Mouse (Mus musculus) ovary, postnatal 36 days (tissue): ENCODE data around the gene Rpn1.

Experiments
- DNase-seq: peaks from one replicate; pipeline ENCODE4 v3.0.0; 2022; ENCODE audit warnings: low spot score, mixed read lengths

Gene Rpn1

GRCm38 (mm10) chr6:88084278-88085151 lies at the start of gene Rpn1:
Gene Rpn1, plus strand, starts transcription at chr6:88084482.
- DNase-seq: peak; percentile 98

GRCm38 (mm10) chr6:88037471-88038045 lies 46.7 kb upstream of the Rpn1 start:
- no peak for DNase-seq

- DNase-seq: no peak
Observed at GRCm38 (mm10) chr6:88039426-88039825, 44.9 kb upstream of the Rpn1 start.

- DNase-seq: no peak
Observed at GRCm38 (mm10) chr6:88041221-88041620, 43.1 kb upstream of the Rpn1 start.

GRCm38 (mm10) chr6:88042336-88042735 lies 41.9 kb upstream of the Rpn1 start:
- no peak for DNase-seq

DNA sequence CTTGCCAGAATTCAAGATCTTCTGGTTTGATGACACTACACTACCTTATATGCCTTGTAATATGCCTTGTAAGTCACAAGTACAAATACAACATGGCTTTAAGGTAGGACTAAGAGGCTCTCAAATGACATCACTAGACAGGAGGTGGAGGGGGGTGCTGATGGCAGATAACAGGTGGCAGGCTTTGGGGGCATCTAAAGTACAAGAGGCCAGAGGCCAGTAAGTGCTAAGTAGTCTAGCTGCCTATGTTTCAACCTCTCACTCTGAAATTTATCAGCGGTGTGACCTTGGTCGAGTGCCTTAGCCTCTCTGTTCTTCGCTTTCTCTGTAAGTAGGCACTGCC lies 40.1 kb upstream of the Rpn1 start:
- DNase-seq: no peak

DNA sequence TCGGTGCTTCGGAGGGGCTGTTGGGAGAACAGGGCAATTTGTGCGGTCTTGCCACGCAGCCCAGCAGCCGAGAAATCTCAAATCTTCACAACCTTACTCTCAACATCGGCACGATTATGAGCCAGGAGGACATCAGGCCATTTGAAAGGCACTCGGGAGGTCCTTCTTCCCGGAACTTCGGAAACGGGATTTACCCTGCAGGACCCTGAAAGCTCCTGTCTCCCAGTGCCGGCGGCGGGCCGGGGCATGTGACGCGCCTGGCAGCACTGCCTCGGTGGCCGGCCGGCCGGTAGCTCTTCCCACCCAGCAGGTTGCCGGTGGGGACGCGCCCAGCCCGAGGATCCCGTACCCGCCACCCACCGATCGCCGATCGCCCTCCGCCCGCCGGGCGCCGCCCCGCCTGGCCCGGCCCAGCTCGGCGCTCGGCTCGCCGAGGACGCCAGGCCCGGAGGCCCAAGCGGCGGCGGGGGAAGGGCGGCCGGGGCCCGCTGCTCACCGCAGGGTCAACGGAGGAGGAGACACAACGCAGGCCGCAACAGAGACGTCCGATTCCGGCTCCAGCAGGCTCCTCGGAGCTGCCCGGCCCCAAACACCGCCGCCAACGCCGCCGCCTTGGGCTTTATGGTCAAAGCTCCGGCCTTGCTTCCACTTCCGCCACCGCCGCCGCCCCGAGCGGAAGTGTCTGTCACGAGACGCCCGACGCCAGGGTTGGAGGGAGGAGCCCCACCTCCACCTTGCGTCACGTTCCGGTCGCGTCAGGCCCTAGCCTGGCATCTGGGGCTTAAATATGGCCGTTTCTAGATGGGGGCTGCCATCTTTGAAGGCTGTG lies 39.5 kb upstream of the Rpn1 start, which contains the start of gene Rab7:
Gene Rab7 (minus strand): TSS at position 694 of the 829 bp plus-strand sequence.
- peak; percentile 96 for DNase-seq

GRCm38 (mm10) chr6:88045406-88045766 lies 38.9 kb upstream of the Rpn1 start:
- no peak for DNase-seq

DNA sequence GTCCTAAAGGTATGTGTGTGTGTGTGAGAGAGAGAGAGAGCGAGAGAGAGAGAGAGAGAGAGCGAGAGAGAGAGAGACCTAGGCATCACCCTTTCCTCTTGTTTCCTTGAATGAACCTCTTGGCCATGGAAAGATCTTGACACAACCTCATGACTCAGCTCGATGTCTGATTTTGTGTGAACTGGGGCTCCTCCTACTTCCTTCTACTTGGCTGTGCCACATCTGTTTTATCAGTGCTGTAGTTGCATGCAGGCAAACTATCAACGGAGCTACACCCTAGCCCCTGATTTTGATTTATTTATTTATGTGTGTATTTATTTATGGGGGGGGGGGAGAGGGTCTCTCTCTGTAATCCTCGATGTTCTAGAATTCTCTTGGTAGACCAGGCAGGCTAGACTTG lies 36.4 kb upstream of the Rpn1 start:
- DNase-seq: no peak

- no peak for DNase-seq
Observed at GRCm38 (mm10) chr6:88049008-88049407, 35.3 kb upstream of the Rpn1 start.

DNA sequence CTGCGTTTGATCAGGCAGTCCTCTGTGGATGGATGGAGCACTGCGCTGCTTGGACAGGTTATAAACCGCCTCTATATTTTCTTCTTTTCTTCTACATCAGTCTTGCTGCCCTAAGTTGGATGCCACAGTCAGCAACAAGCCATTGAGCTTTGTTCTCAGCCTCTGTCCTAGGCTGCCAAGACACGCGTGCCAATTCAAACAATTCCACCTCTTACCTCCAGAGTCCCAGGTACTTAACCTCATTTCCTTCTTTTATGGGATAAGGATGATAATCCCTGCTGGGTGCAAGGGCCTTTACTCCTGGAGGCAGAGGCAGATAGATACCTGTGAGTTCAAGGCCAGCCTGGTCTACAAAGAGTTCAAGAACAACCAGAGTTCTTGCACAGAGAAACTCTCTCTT lies 33.1 kb upstream of the Rpn1 start:
- DNase-seq: no peak

DNA sequence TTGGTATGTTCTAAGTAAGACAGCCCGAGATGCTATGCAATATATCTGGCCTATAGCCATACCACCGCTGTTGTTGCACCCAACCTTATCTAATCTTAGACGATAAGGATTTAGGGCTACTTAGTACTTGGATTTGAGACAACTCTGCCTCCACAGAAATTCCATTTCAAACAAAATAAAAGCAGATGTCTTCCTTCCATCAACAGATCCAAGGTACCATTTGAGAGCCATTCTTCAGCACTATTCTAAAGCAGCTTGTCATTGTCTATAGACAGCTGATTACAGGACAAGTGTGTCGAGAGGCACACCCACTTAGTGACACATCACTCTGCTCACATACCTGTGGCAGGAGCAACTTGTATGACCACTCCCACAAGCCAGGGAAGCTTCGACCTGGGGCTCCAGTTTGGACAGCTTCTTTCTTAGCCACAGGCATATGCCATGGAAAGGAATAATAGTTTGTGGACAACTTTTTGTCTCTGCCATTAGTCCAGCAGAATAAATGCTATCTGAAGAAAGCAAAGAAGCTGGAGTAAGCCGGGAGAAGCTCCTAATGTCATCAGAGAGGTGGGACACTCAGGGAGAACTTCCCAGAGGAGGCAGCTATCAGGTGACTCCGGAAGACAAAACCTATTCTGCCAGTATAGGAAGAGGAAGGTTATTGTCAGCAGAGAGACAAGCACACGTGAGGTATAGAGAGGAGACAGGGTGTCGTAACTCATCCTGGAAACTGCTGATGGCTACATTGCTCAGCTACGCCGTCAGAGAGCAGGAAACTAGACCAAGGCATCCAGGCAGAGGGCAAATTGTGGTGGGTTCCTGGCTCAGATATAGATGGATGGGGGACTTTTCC lies 30.8 kb upstream of the Rpn1 start:
- DNase-seq: no peak

DNA sequence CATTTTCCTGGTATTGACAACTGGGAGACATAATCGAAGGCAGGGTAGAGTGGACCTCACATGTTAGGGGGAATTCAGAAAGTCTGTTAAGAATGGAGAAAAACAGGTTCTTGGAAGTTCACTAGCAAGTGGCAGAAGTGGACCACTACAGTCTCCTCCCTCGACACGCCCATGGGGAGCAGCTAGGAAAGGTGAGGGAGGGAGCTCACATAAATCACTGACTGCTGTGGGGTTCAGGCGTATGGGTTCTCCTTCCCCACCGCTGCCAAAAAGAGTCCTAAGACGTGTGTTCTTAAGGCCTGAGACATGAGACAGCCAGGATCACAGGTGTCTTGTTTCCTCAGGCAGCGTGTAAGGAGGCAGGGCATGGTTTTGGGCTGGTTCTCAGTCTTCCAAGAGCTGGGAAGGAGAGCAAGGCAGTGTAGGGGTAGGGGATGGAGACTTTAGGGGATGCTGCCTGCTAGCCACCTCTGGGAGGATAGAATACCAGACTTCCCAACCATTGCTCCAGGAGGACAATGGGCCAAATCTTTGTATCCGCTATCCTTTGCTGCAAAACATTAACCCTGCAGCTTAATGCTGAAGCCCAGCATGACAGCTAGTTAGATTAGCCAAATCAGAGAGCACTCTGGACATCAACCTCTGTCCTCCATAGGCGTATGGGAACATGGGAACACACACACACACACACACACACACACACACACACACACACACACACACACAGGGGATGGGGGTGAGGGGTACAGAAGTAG lies 30.0 kb upstream of the Rpn1 start:
- no peak for DNase-seq

DNA sequence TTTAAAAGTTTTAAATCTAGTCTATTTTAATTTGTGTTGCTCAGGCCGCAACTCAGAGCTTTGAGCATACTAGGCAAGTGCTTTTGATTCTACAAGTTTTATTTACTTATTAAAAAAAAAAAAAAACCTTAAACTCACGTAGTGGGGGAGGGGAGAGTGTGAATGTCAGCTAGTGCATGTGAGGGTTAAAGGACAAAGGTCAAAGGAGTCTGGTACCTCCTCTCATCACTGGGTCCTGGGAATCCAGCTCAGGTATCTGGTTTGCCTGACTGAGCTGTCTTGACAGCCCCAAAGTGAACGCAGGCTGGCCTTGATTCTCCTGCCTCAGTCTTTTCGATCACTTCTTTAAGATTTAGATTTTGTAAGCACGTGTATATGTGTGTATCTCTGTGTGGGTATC lies 28.6 kb upstream of the Rpn1 start:
- DNase-seq: no peak

DNA sequence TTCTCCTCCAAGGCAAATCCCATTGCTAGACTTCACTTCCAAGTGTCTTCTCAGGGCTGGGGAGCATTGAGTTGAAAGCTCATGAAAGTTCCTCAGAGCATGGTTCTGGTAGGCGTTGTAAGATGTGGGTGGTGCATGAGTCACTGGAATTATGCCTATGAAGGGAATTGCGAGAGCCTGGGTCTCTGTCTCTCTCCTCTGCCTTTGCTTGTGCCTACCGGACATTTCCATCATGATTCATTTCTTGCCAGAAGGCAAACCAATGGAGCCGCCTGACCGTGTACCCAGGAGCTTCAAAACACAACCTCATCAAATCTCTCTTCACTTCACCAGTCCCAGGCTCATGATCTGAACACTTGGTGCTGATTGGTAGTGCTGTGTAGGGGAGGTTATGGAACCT lies 27.4 kb upstream of the Rpn1 start:
- no peak for DNase-seq

DNA sequence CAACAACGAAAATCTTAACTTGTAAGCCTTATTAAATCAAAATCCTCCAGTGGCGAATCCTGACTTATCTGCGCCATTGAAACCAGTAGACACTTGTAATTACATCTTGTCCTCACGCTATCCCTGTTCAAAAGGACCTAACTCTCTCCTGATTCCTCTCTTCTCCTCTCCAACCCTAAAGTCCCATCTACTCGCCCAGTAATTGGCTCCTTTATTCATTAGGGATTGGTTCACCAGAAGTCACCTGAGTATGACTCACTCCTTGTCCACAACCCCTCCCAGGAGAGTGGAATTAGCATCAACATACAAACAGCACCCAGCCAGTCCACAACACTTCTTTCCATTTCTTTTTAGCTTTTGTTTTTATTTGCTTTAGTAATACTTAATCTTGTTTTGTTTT lies 24.4 kb upstream of the Rpn1 start:
- no peak for DNase-seq

DNA sequence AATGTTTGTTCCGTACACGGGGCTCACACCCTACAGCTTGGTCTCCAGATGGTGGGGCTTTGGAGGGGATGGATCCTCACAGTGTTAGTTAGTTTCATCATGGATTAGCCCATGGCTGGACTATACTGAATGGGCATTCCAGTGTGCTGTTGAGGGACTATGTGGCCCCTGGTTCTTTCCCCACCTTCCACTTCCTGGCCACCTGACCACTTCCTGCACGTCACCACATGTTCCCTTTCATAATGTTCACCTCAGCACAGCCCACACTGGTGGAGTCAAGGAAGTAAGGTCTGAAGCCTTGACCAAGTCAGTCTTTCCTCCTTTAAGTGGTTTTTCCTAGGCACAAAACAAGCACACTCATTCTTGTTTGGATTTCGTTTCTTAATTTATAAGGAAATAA lies 23.7 kb upstream of the Rpn1 start:
- DNase-seq: no peak

- no peak for DNase-seq
Observed at GRCm38 (mm10) chr6:88061406-88061805, 22.9 kb upstream of the Rpn1 start.

- DNase-seq: no peak
Observed at GRCm38 (mm10) chr6:88062398-88062797, 21.9 kb upstream of the Rpn1 start.

DNA sequence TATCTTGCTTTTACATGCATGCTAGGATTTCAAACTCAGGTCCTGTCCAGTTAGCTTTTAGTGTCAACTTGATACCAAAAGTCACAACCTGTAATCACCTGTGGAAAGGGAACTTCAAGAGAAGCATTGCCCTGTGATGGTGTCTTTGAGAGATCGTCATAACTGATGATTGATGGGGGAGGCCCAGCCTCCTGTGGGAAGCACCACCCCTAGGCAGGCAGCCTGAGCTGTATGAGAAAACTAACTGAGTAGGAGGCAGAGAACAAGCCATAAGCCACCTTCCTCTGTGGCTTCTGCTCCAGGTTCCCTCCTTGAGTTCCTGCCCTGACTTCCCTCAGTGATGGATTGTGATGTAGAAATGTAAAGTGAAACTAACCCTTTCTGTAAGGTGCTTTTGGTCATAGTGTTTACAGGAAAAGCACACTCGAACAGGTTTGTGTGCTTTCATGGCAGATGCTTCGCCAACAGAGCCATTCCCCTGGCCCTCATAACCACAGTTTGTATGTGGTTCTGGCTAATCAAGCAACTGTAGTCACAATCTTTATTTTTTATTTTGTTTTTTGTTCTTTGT lies 20.1 kb upstream of the Rpn1 start:
- DNase-seq: no peak

DNA sequence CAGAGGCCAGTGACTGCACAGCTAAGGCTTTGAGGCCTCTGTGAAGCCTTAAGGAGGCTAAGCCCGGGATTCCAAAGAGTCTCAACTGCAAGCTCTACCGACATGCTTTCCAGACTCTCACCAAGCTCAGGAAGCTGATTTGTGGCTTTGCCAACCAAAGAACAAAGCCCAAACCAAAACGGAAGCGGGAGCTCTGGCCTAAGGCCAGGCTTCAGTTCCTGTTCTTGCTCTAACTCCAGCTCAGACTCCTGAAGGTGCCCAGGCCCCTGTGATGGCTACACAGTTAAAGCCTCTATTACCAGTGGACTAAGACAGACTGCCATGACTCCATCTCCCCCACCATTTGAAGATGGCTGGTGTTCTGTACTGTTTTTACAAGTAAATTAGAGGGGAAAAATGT lies 19.2 kb upstream of the Rpn1 start:
- peak; percentile 36 for DNase-seq
